Mouse (Mus musculus): ENCODE results near the gene Tmem150a.

DNA sequence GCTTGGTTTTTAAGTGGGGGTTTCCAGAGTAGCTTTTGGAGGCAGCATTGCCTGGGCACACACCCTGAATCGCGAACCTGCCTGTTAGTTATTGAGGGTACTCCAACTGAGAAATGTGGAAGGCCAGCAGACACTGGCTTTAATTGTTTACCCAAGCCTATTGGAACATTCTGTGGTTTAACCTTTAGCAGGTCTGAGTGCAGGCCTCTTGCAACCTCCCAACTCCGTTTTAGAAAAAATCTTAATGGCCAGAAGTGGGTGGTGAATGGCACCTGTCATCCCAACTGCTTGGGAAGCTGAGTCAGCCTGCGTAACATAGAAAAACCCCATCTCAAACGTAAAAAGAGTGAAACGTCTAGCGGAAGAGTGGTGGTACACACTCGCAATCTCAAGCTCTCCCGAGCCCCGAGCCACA, 41.6 kb downstream of the Tmem150a start:
- TF ChIP-seq GATA1 (IDR thresholded peaks at IDR 0.05; ENCODE audit: low read length) = no peak
- no peak for TF ChIP-seq TAL1 (IDR thresholded peaks at IDR 0.05; ENCODE audit: low read length)
